Mouse (Mus musculus) kidney, adult 2 months (tissue): ENCODE data around the gene Zfp652.

Experiments
- CTCF ChIP-seq: fragments of 200-500 bp; conservative IDR thresholded peaks from 2 replicates; pipeline ENCODE4 v1.5.1; 2011; ENCODE audit warnings: low read depth, mild to moderate bottlenecking, control low read depth, low read length, moderate library complexity, mixed read lengths; ENCODE audit not compliant: insufficient read depth, insufficient read length
- POLR2A ChIP-seq: fragments of 200-500 bp; IDR thresholded peaks from one replicate; pipeline ENCODE4 v1.6.1; 2011; ENCODE audit warnings: low read depth, low read length, control low read depth

DNA sequence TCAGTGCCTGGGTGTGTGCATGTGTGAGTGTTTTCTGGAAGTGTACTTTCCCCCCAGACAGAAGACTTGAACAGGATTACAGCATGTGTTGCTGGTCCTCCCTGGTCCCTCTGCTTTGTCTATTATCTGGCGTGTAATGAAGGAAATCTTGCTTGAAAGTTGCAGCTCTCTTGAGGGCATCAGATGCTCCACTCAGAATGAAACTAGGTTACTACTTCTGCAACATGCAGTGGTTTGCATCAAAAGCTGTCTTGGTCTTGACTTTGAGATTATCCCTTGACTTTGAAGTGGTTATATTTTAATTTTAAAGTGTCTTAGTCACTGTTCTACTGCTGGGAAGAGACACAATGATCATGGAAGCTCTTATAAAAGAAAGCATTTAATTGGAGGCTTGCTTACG lies 22.0 kb downstream of the Zfp652 start:
- no peak for TF ChIP-seq POLR2A
- TF ChIP-seq CTCF, result no peak
